Mouse (Mus musculus) bone marrow, adult 2 months (tissue): Measurements from ENCODE around the gene Gm3476. TPM values are rescaled to one million over a fixed set of nuclear protein-coding genes. Genes with fewer than 3 reads are reported as not detected.
"Not testable (repeated sequence)": the region's sequence is repeated elsewhere in the genome, so short reads cannot be mapped to it uniquely, and the experiment has no call there.

ENCODE experiments used
- H3K27ac ChIP-seq: fragments of 200-500 bp; 2 replicates; pipeline ENCODE4 v1.5.1; 2012; ENCODE audit warnings: low read depth, mild to moderate bottlenecking, control low read depth, inconsistent platforms, low read length; ENCODE audit not compliant: control insufficient read depth, poor library complexity, insufficient read depth
- H3K4me1 ChIP-seq: fragments of 200-500 bp; 2 replicates; pipeline ENCODE4 v1.6.1; 2011; ENCODE audit warnings: low read length; ENCODE audit not compliant: control insufficient read depth, insufficient read depth
- H3K4me3 ChIP-seq: fragments of 200-500 bp; replicated peaks from 2 replicates; pipeline ENCODE3; 2011; ENCODE audit warnings: mild to moderate bottlenecking, low read depth, low read length, control low read depth; ENCODE audit not compliant: control insufficient read depth
- WGBS: fragments of 180-500 bp; shearing (Covaris S2); methylation state at CpG from one replicate; pipeline ENCODE4 v1.1.7; 2018; 5-methylcytosine and 5-hydroxymethylcytosine counted together
- polyA plus RNA-seq: library from polyadenylated mRNA; stranded (reverse); fragments of >200 nt; gene quantifications from 2 replicates; pipeline ENCODE4 v1.2.4, GENCODE M21; 2011; ENCODE audit warnings: low replicate concordance; ENCODE audit not compliant: missing spikeins, insufficient read depth, insufficient read length

The Gm3476 gene
- polyA plus RNA-seq: not detected in 2 replicates

- H3K4me3 ChIP-seq, H3K4me1 ChIP-seq, H3K27ac ChIP-seq: not testable (repeated sequence)
- no CpG with 5 or more reads among the region's 1 CpGs for WGBS
Measured at GRCm38 (mm10) chr14:6125707-6126106, at the start of gene Gm3476. TSS of gene Gm3476 (minus strand) at chr14:6125807.

GRCm38 (mm10) chr14:6163538-6163937, 37.9 kb upstream of the Gm3476 start:
- not testable (repeated sequence) for H3K4me1 ChIP-seq, H3K4me3 ChIP-seq, H3K27ac ChIP-seq
- 80% methylated on average over 7 of the region's 9 CpGs for WGBS

GRCm38 (mm10) chr14:6161085-6161484, 35.5 kb upstream of the Gm3476 start:
- 92% methylated on average over 1 of the region's 1 CpGs for WGBS
- not testable (repeated sequence) for H3K4me3 ChIP-seq, H3K4me1 ChIP-seq, H3K27ac ChIP-seq

GRCm38 (mm10) chr14:6108272-6108925, 17.2 kb downstream of the Gm3476 start, which contains the start of gene Gm3468:
TSS of gene Gm3468 (minus strand) at chr14:6108665.
- H3K4me3 ChIP-seq, H3K27ac ChIP-seq, H3K4me1 ChIP-seq: not testable (repeated sequence)
- WGBS: 2% methylated on average over 51 of the region's 51 CpGs

GRCm38 (mm10) chr14:6107500-6107899, 18.1 kb downstream of the Gm3476 start:
- WGBS: 13% methylated on average over 9 of the region's 9 CpGs
- not testable (repeated sequence) for H3K27ac ChIP-seq

GRCm38 (mm10) chr14:6093842-6094241, 31.8 kb downstream of the Gm3476 start, which contains the start of gene Gm8206:
TSS of gene Gm8206 (minus strand) at chr14:6093942.
- WGBS: 74% methylated on average over 3 of the region's 3 CpGs
- not testable (repeated sequence) for H3K4me1 ChIP-seq, H3K27ac ChIP-seq, H3K4me3 ChIP-seq

More at GRCm38 (mm10) chr14:6107500-6107899, 18.1 kb downstream of the Gm3476 start:
- H3K4me1 ChIP-seq, H3K4me3 ChIP-seq: not testable (repeated sequence)

- H3K27ac ChIP-seq, H3K4me3 ChIP-seq, H3K4me1 ChIP-seq: not testable (repeated sequence)
- WGBS: 75% methylated on average over 4 of the region's 4 CpGs
Measured at GRCm38 (mm10) chr14:6058167-6058566, 67.4 kb downstream of the Gm3476 start, which contains the start of gene Gm6337. TSS of gene Gm6337 (minus strand) at chr14:6058267.

Other genes starting within 250 kb of the Gm3476 start
- gene Gm8237, start 245.4 kb downstream of the Gm3476 start, polyA plus RNA-seq: not detected in 2 replicates
- not detected in 2 replicates for gene Gm3248, start 164.1 kb downstream of the Gm3476 start, polyA plus RNA-seq
- not detected in 2 replicates for gene Gm3453, start 146.7 kb downstream of the Gm3476 start, polyA plus RNA-seq
- not detected in 2 replicates for gene Gm6337, start 67.5 kb downstream of the Gm3476 start, polyA plus RNA-seq
- not detected in 2 replicates for gene Gm8206, start 31.9 kb downstream of the Gm3476 start, polyA plus RNA-seq
- not detected in 2 replicates for gene Gm3468, start 17.1 kb downstream of the Gm3476 start, polyA plus RNA-seq
- gene Gm21560, start 93.5 kb upstream of the Gm3476 start, polyA plus RNA-seq: not detected in 2 replicates
- not detected in 2 replicates for gene Gm3411, start 161.4 kb upstream of the Gm3476 start, polyA plus RNA-seq
- gene Gm21103, start 179.0 kb upstream of the Gm3476 start, polyA plus RNA-seq: not detected in 2 replicates
- not detected in 2 replicates for gene Gm3618, start 217.9 kb upstream of the Gm3476 start, polyA plus RNA-seq